Mouse (Mus musculus): ENCODE data around the gene Olfr1504. TPM values are rescaled to one million over a fixed set of nuclear protein-coding genes. Genes with fewer than 3 reads are reported as not detected.

The Olfr1504 gene
- polyA plus RNA-seq (2012; rRNA removed), result not detected in 2 replicates

GRCm38 (mm10) chr19:13897828-13898227 lies at the start of gene Olfr1504:
Olfr1504 (minus strand) TSS chr19:13897928.

GRCm38 (mm10) chr19:13913230-13913629 lies 15.5 kb upstream of the Olfr1504 start, which contains the start of gene Olfr1505:
Olfr1505 (plus strand) TSS chr19:13913530.

GRCm38 (mm10) chr19:13861495-13861894 lies 36.2 kb downstream of the Olfr1504 start, which contains the start of gene Olfr1502:
Olfr1502 (plus strand) TSS chr19:13861795.

GRCm38 (mm10) chr19:13850592-13850991 lies 47.1 kb downstream of the Olfr1504 start, which contains the start of gene Olfr1501:
Olfr1501 (minus strand) TSS chr19:13850692.

Other genes starting within 250 kb of the Olfr1504 start
- gene Olfr1490, start 246.8 kb downstream of the Olfr1504 start, polyA plus RNA-seq (2012; rRNA removed), result not detected in 2 replicates
- gene Olfr1491, start 200.7 kb downstream of the Olfr1504 start, polyA plus RNA-seq (2012; rRNA removed), result not detected in 2 replicates
- gene Olfr1493-ps1, start 174.7 kb downstream of the Olfr1504 start, polyA plus RNA-seq (2012; rRNA removed), result not detected in 2 replicates
- not detected in 2 replicates for gene Olfr1494, start 158.2 kb downstream of the Olfr1504 start, polyA plus RNA-seq (2012; rRNA removed)
- gene Olfr1495, start 133.3 kb downstream of the Olfr1504 start, polyA plus RNA-seq (2012; rRNA removed), result not detected in 2 replicates
- not detected in 2 replicates for gene Olfr1496, start 120.0 kb downstream of the Olfr1504 start, polyA plus RNA-seq (2012; rRNA removed)
- gene Olfr1497, start 99.7 kb downstream of the Olfr1504 start, polyA plus RNA-seq (2012; rRNA removed), result not detected in 2 replicates
- gene Olfr1499, start 78.5 kb downstream of the Olfr1504 start, polyA plus RNA-seq (2012; rRNA removed), result not detected in 2 replicates
- gene Olfr1500, start 67.4 kb downstream of the Olfr1504 start, polyA plus RNA-seq (2012; rRNA removed), result not detected in 2 replicates
- not detected in 2 replicates for gene Olfr1501, start 47.2 kb downstream of the Olfr1504 start, polyA plus RNA-seq (2012; rRNA removed)
- not detected in 2 replicates for gene Olfr1502, start 36.1 kb downstream of the Olfr1504 start, polyA plus RNA-seq (2012; rRNA removed)
- not detected in 2 replicates for gene Olfr1505, start 15.6 kb upstream of the Olfr1504 start, polyA plus RNA-seq (2012; rRNA removed)